Mouse (Mus musculus) hindbrain, embryonic 11.5 days (tissue): ENCODE data around the gene Casp2. TPM values are rescaled to one million over a fixed set of nuclear protein-coding genes. Genes with fewer than 3 reads are reported as not detected.

Experiments
- ATAC-seq: fragments of 200-750 bp; cut with Nextera tagmentation; 2 replicates; pipeline ENCODE4 v1.8.0; 2017; ENCODE audit warnings: mild to moderate bottlenecking, moderate TSS enrichment, moderate library complexity; ENCODE audit not compliant: low FRiP score
- DNase-seq: peaks from one replicate; pipeline ENCODE4 v3.0.0-alpha.2; 2015; ENCODE audit warnings: low spot score
- H3K27ac ChIP-seq: fragments of 300-500 bp; sonication (generic); 2 replicates; pipeline ENCODE4 v1.5.1; 2014; ENCODE audit warnings: mild to moderate bottlenecking, low read depth, low read length
- H3K27me3 ChIP-seq: fragments of 300-500 bp; sonication (generic); 2 replicates; pipeline ENCODE4 v1.6.1; 2014; ENCODE audit warnings: mild to moderate bottlenecking, low read length, moderate library complexity, mixed read lengths; ENCODE audit not compliant: control insufficient read depth, insufficient read depth
- H3K36me3 ChIP-seq: fragments of 300-500 bp; sonication (generic); 2 replicates; pipeline ENCODE4 v1.6.1; 2014; ENCODE audit warnings: mild to moderate bottlenecking, low read length, moderate library complexity, mixed read lengths; ENCODE audit not compliant: control insufficient read depth, insufficient read depth
- H3K4me1 ChIP-seq: fragments of 300-500 bp; sonication (generic); replicated peaks from 2 replicates; pipeline ENCODE4 v1.6.1; 2014; ENCODE audit warnings: low read length, mixed read lengths; ENCODE audit not compliant: control insufficient read depth, insufficient read depth
- H3K4me2 ChIP-seq: fragments of 300-500 bp; sonication (generic); replicated peaks from 2 replicates; pipeline ENCODE4 v1.6.1; 2014; ENCODE audit warnings: mild to moderate bottlenecking, low read depth, low read length
- H3K4me3 ChIP-seq: fragments of 300-500 bp; sonication (generic); 2 replicates; pipeline ENCODE4 v1.5.1; 2014; ENCODE audit warnings: low read depth, low read length
- H3K9ac ChIP-seq: fragments of 300-500 bp; sonication (generic); 2 replicates; pipeline ENCODE4 v1.6.1; 2014; ENCODE audit warnings: low read depth, low read length
- H3K9me3 ChIP-seq: fragments of 300-500 bp; sonication (generic); 2 replicates; pipeline ENCODE4 v1.6.1; 2016; ENCODE audit warnings: low read length; ENCODE audit not compliant: control insufficient read depth
- WGBS: fragments of 180-500 bp; shearing (Covaris S2); extraction: QIAGEN DNeasy Blood & Tissue Kit; methylation state at CpG from one replicate; pipeline ENCODE4 v1.1.7; 2014; 5-methylcytosine and 5-hydroxymethylcytosine counted together
- polyA plus RNA-seq: library from polyadenylated mRNA; unstranded; fragments of >200 nt; fragmentation: Nextera tagmentation; extraction: Ambion mirVana; gene quantifications from 2 replicates; pipeline ENCODE4 v1.2.1, GENCODE M21; 2014

Gene Casp2
- polyA plus RNA-seq, 1 experiment from 2014 or later, result 59.7 TPM

GRCm38 (mm10) chr6:42261524-42262170 lies 3.1 kb upstream of the Casp2 start, which contains the start of gene Tmem139:
Tmem139 (plus strand) TSS chr6:42261970.
- Histone ChIP-seq H3K4me1 (no peaks in the 10 kb centered on the region), H3K9me3 (no peaks in the 10 kb centered on the region), H3K4me2 (no peak within 1 kb of the TSS), H3K9ac (no peak within 1 kb of the TSS), H3K27me3 (no peaks in the 10 kb centered on the region), H3K27ac (no peak within 1 kb of the TSS), H3K36me3 (no peaks in the 10 kb centered on the region), H3K4me3 (no peak within 1 kb of the TSS)
- WGBS, result 20% methylated on average over 20 of the region's 20 CpGs
- no peak for ATAC-seq
- DNase-seq, result no peak

GRCm38 (mm10) chr6:42265391-42266330 lies 876 bp downstream of the Casp2 start:
- H3K4me2 ChIP-seq, result peak overlapping the region; percentile 74
- H3K4me1 ChIP-seq, result no peaks in the 10 kb centered on the region
- WGBS, result under 1% methylated on average over 21 of the region's 21 CpGs
- H3K9me3 ChIP-seq, result no peaks in the 10 kb centered on the region
- no peak for ATAC-seq
- H3K27ac ChIP-seq, result peak overlapping the region; percentile 82
- H3K36me3 ChIP-seq, result peaks cover 5% of the 10 kb centered on the region; the same call in 1 of the 2 replicates
- peak overlapping the region; percentile 88 for H3K4me3 ChIP-seq
- peak; percentile 37 for DNase-seq
- H3K9ac ChIP-seq, result peak overlapping the region; percentile 97
- H3K27me3 ChIP-seq, result no peaks in the 10 kb centered on the region

DNA sequence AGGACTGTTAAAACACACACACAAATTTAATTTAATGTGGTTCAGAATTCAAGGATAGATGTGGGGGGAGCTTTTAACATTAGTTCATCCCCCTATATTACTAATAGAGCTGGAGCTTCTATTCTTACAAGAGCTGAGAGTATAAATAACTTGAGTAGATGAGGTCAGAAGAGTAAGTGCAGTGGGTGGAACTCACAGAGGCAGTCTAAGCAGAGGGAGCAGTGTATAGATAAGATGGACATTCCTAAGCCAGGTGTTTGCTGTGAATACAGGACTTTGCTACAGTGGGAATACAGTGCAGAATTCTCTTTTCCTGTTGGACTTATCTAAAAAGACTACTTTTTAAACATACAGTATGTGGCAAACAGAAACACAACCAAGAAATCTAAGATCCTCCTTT lies 6.0 kb downstream of the Casp2 start:
- no peaks in the 10 kb centered on the region for H3K9me3 ChIP-seq
- DNase-seq (no peak), ATAC-seq (no peak)
- H3K27me3 ChIP-seq, result no peaks in the 10 kb centered on the region
- H3K27ac ChIP-seq, result no peak overlapping the region
- H3K4me3 ChIP-seq, result no peak overlapping the region
- H3K36me3 ChIP-seq, result peaks cover 7% of the 10 kb centered on the region; the same call in 1 of the 2 replicates
- no peak overlapping the region for H3K9ac ChIP-seq
- H3K4me1 ChIP-seq, result no peaks in the 10 kb centered on the region
- no peak overlapping the region for H3K4me2 ChIP-seq

DNA sequence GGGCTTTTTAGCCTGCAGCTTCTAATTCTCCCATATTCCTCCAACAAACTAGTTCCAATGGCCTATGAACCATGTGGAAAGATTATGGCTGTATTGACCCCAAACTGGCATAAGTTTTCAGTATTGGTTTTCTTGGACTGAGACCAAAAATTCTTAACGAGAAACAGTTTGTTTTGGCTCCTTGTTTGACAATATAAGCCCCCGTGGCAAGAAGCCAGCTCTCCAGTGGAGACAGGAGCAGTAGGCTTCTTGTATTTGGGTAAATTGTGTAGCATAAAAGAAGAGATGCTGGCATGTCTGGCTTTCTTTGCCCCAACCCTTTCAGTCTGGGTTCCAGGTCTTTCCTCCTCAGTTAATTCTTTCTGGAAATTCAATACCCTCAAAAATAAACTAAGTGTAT lies 11.4 kb downstream of the Casp2 start:
- Histone ChIP-seq H3K4me1 (no peaks in the 10 kb centered on the region), H3K27ac (no peak overlapping the region), H3K27me3 (no peaks in the 10 kb centered on the region), H3K9ac (no peak overlapping the region), H3K36me3 (peaks cover 23% of the 10 kb centered on the region), H3K4me3 (no peak overlapping the region), H3K4me2 (no peak overlapping the region), H3K9me3 (no peaks in the 10 kb centered on the region)
- DNase-seq (no peak), ATAC-seq (no peak)
- 90% methylated on average over 2 of the region's 2 CpGs for WGBS

DNA sequence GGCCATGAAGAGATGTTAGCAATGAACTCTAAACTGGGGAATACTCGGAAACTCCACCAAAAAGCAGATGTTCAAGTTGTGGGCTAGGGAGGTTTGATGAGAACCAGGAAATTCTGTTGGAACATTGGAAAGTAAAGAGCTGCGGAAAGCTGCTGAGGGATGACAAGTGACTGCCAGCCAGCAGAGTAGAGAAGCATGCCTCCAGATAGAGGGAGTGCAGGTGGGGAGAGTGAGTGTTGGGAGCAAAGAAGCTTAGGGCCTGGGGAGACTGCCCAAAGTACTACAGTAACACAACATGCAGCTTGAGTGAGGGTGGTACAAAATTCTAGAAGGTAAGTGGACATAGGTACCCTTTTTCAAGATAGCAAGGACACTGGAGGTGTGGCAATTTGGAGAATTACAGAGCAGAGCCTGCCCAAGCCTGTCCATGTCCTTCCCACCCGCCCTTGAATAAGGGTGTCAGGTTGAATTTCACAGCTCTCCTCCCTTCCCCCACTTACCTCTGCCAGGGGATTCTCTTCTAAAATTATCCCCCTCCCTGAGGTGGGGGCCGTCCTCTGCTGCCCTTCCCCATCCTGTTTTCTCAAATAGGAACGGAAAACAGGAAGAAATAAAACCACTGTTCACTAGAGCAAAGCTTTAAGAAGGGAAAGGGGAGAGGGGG lies 18.2 kb downstream of the Casp2 start:
- no peak overlapping the region for H3K4me2 ChIP-seq
- H3K36me3 ChIP-seq, result peaks cover 19% of the 10 kb centered on the region
- H3K4me1 ChIP-seq, result no peaks in the 10 kb centered on the region
- 82% methylated on average over 5 of the region's 5 CpGs for WGBS
- H3K27ac ChIP-seq, result no peak overlapping the region
- no peak overlapping the region for H3K9ac ChIP-seq
- no peak overlapping the region for H3K4me3 ChIP-seq
- DNase-seq (no peak), ATAC-seq (no peak)
- no peaks in the 10 kb centered on the region for H3K27me3 ChIP-seq
- H3K9me3 ChIP-seq, result no peaks in the 10 kb centered on the region

GRCm38 (mm10) chr6:42286448-42286847 lies 21.7 kb downstream of the Casp2 start, which contains the start of gene Clcn1:
Clcn1 (plus strand) TSS chr6:42286685.
- no peak within 1 kb of the TSS for H3K4me2 ChIP-seq
- H3K4me3 ChIP-seq, result no peak within 1 kb of the TSS
- ATAC-seq (peak; percentile 27; the same call in 1 of the 2 replicates), DNase-seq (no peak)
- H3K36me3 ChIP-seq, result peaks cover 8% of the 10 kb centered on the region
- H3K27me3 ChIP-seq, result no peaks in the 10 kb centered on the region
- no peaks in the 10 kb centered on the region for H3K9me3 ChIP-seq
- no peaks in the 10 kb centered on the region for H3K4me1 ChIP-seq
- no peak within 1 kb of the TSS for H3K27ac ChIP-seq
- no peak within 1 kb of the TSS for H3K9ac ChIP-seq
- 83% methylated on average over 5 of the region's 5 CpGs for WGBS

GRCm38 (mm10) chr6:42287562-42287961 lies 22.8 kb downstream of the Casp2 start:
- Histone ChIP-seq H3K36me3 (peaks cover 4% of the 10 kb centered on the region), H3K9me3 (no peaks in the 10 kb centered on the region), H3K4me2 (no peak overlapping the region), H3K27ac (no peak overlapping the region), H3K4me1 (no peaks in the 10 kb centered on the region), H3K9ac (no peak overlapping the region), H3K4me3 (no peak overlapping the region), H3K27me3 (no peaks in the 10 kb centered on the region)
- DNase-seq, result no peak
- no peak for ATAC-seq

- no peaks in the 10 kb centered on the region for H3K27me3 ChIP-seq
- H3K4me3 ChIP-seq, result no peak overlapping the region
- H3K4me2 ChIP-seq, result no peak overlapping the region
- no peak for DNase-seq
- no peak overlapping the region for H3K27ac ChIP-seq
- peaks cover 2% of the 10 kb centered on the region; the same call in 1 of the 2 replicates for H3K36me3 ChIP-seq
- H3K9ac ChIP-seq, result no peak overlapping the region
- no peaks in the 10 kb centered on the region for H3K9me3 ChIP-seq
- WGBS, result 94% methylated on average over 6 of the region's 6 CpGs
- no peaks in the 10 kb centered on the region for H3K4me1 ChIP-seq
- ATAC-seq, result no peak
Observed at GRCm38 (mm10) chr6:42293327-42293726, 28.5 kb downstream of the Casp2 start.
